Mouse (Mus musculus): ENCODE measurements at regions not wholly inside any gene's neighbourhood (a gene's known extent, or its start where the extent isn't known, plus 50 kb on each side); places are given as distances from the start of the nearest gene placed in this dataset.

GRCm38 (mm10) chr9:26524089-26524488, 209.4 kb upstream of the B3gat1 start:
- no peak overlapping the region for H3K27ac ChIP-seq (ENCODE audit: low read depth)
- ATAC-seq (ENCODE audit: insufficient read depth, low read depth) (no peak), DNase-seq (ENCODE audit: low spot score) (peak; percentile 13)
- H3K4me2 ChIP-seq (ENCODE audit: low read depth, low read length) = no peak overlapping the region
- 21% methylated on average over 1 of the region's 1 CpGs for WGBS
- TF ChIP-seq CTCF (IDR thresholded peaks at IDR 0.05; ENCODE audit: low read depth) (no peak), EP300 (IDR thresholded peaks at IDR 0.05; ENCODE audit: low read depth) (no peak)
- no peaks in the 10 kb centered on the region for H3K9me3 ChIP-seq (replicated peaks; ENCODE audit: control insufficient read depth, low read length)
- no peaks in the 10 kb centered on the region for H3K36me3 ChIP-seq (replicated peaks; ENCODE audit: control insufficient read depth, insufficient read depth, low read length)
- H3K4me1 ChIP-seq (ENCODE audit: control insufficient read depth, insufficient read depth) = peaks cover 12% of the 10 kb centered on the region; the same call in 1 of the 2 replicates
- no peak overlapping the region for H3K9ac ChIP-seq (replicated peaks; ENCODE audit: low read depth, low read length)
- no peaks in the 10 kb centered on the region for H3K27me3 ChIP-seq (ENCODE audit: control insufficient read depth, insufficient read depth, low read length)
- H3K4me3 ChIP-seq (ENCODE audit: low read depth, low read length) = no peak overlapping the region

GRCm38 (mm10) chr9:26528761-26529160, 204.8 kb upstream of the B3gat1 start:
- H3K9me3 ChIP-seq (replicated peaks; ENCODE audit: control insufficient read depth, low read length) = no peaks in the 10 kb centered on the region
- H3K4me3 ChIP-seq (ENCODE audit: low read depth, low read length) = no peak overlapping the region
- H3K9ac ChIP-seq (replicated peaks; ENCODE audit: low read depth, low read length) = no peak overlapping the region
- H3K36me3 ChIP-seq (replicated peaks; ENCODE audit: control insufficient read depth, insufficient read depth, low read length) = no peaks in the 10 kb centered on the region
- no peak overlapping the region for H3K4me2 ChIP-seq (ENCODE audit: low read depth, low read length)
- no peaks in the 10 kb centered on the region for H3K4me1 ChIP-seq (ENCODE audit: control insufficient read depth, insufficient read depth)
- no peaks in the 10 kb centered on the region for H3K27me3 ChIP-seq (ENCODE audit: control insufficient read depth, insufficient read depth, low read length)
- TF ChIP-seq EP300 (IDR thresholded peaks at IDR 0.05; ENCODE audit: low read depth) (no peak), CTCF (IDR thresholded peaks at IDR 0.05; ENCODE audit: low read depth) (no peak)
- ATAC-seq (ENCODE audit: insufficient read depth, low read depth) = no peak
- no peak for DNase-seq (ENCODE audit: low spot score)
- WGBS = 7% methylated on average over 3 of the region's 3 CpGs
- H3K27ac ChIP-seq (ENCODE audit: low read depth) = no peak overlapping the region

- 60% methylated on average over 2 of the region's 2 CpGs for WGBS
- Histone ChIP-seq H3K4me1 (ENCODE audit: control insufficient read depth, insufficient read depth) (no peaks in the 10 kb centered on the region), H3K4me2 (ENCODE audit: low read depth, low read length) (no peak overlapping the region), H3K9me3 (replicated peaks; ENCODE audit: control insufficient read depth, low read length) (no peaks in the 10 kb centered on the region), H3K4me3 (ENCODE audit: low read depth, low read length) (no peak overlapping the region), H3K36me3 (replicated peaks; ENCODE audit: control insufficient read depth, insufficient read depth, low read length) (no peaks in the 10 kb centered on the region), H3K9ac (replicated peaks; ENCODE audit: low read depth, low read length) (no peak overlapping the region), H3K27ac (ENCODE audit: low read depth) (no peak overlapping the region), H3K27me3 (ENCODE audit: control insufficient read depth, insufficient read depth, low read length) (no peaks in the 10 kb centered on the region)
- ATAC-seq (ENCODE audit: insufficient read depth, low read depth) = no peak
- DNase-seq (ENCODE audit: low spot score) = no peak
- TF ChIP-seq CTCF (IDR thresholded peaks at IDR 0.05; ENCODE audit: low read depth) = no peak
- no peak for TF ChIP-seq EP300 (IDR thresholded peaks at IDR 0.05; ENCODE audit: low read depth)
Observed at GRCm38 (mm10) chr9:26539042-26539441, 194.5 kb upstream of the B3gat1 start.

GRCm38 (mm10) chr9:26548328-26548922, 185.1 kb upstream of the B3gat1 start:
- Histone ChIP-seq H3K4me3 (ENCODE audit: low read depth, low read length) (no peak overlapping the region; the same call in 1 of the 2 replicates), H3K9ac (replicated peaks; ENCODE audit: low read depth, low read length) (no peak overlapping the region), H3K4me2 (ENCODE audit: low read depth, low read length) (peak overlapping the region; percentile 42), H3K4me1 (ENCODE audit: control insufficient read depth, insufficient read depth) (peaks cover 16% of the 10 kb centered on the region), H3K9me3 (replicated peaks; ENCODE audit: control insufficient read depth, low read length) (no peaks in the 10 kb centered on the region), H3K27ac (ENCODE audit: low read depth) (peak overlapping the region; percentile 19), H3K27me3 (ENCODE audit: control insufficient read depth, insufficient read depth, low read length) (no peaks in the 10 kb centered on the region), H3K36me3 (replicated peaks; ENCODE audit: control insufficient read depth, insufficient read depth, low read length) (no peaks in the 10 kb centered on the region)
- DNase-seq (ENCODE audit: low spot score) (peak; percentile 39), ATAC-seq (ENCODE audit: insufficient read depth, low read depth) (peak; percentile 67)
- TF ChIP-seq EP300 (IDR thresholded peaks at IDR 0.05; ENCODE audit: low read depth) = no peak
- TF ChIP-seq CTCF (IDR thresholded peaks at IDR 0.05; ENCODE audit: low read depth) = no peak
- 31% methylated on average over 4 of the region's 4 CpGs for WGBS

- H3K9ac ChIP-seq (replicated peaks; ENCODE audit: low read depth, low read length) = no peak overlapping the region
- H3K27me3 ChIP-seq (ENCODE audit: control insufficient read depth, insufficient read depth, low read length) = no peaks in the 10 kb centered on the region
- no peak for TF ChIP-seq EP300 (IDR thresholded peaks at IDR 0.05; ENCODE audit: low read depth)
- TF ChIP-seq CTCF (IDR thresholded peaks at IDR 0.05; ENCODE audit: low read depth) = no peak
- no peak overlapping the region for H3K27ac ChIP-seq (ENCODE audit: low read depth)
- no peaks in the 10 kb centered on the region for H3K9me3 ChIP-seq (replicated peaks; ENCODE audit: control insufficient read depth, low read length)
- H3K4me3 ChIP-seq (ENCODE audit: low read depth, low read length) = no peak overlapping the region
- ATAC-seq (ENCODE audit: insufficient read depth, low read depth) (no peak), DNase-seq (ENCODE audit: low spot score) (no peak)
- H3K36me3 ChIP-seq (replicated peaks; ENCODE audit: control insufficient read depth, insufficient read depth, low read length) = no peaks in the 10 kb centered on the region
- 73% methylated on average over 4 of the region's 4 CpGs for WGBS
- H3K4me1 ChIP-seq (ENCODE audit: control insufficient read depth, insufficient read depth) = peaks cover 16% of the 10 kb centered on the region
- H3K4me2 ChIP-seq (ENCODE audit: low read depth, low read length) = no peak overlapping the region
Observed at GRCm38 (mm10) chr9:26549118-26549517, 184.4 kb upstream of the B3gat1 start.

- Histone ChIP-seq H3K9me3 (replicated peaks; ENCODE audit: control insufficient read depth, low read length) (no peaks in the 10 kb centered on the region), H3K4me2 (ENCODE audit: low read depth, low read length) (no peak overlapping the region), H3K27ac (ENCODE audit: low read depth) (no peak overlapping the region), H3K4me1 (ENCODE audit: control insufficient read depth, insufficient read depth) (peaks cover 16% of the 10 kb centered on the region), H3K36me3 (replicated peaks; ENCODE audit: control insufficient read depth, insufficient read depth, low read length) (no peaks in the 10 kb centered on the region), H3K27me3 (ENCODE audit: control insufficient read depth, insufficient read depth, low read length) (no peaks in the 10 kb centered on the region), H3K4me3 (ENCODE audit: low read depth, low read length) (no peak overlapping the region), H3K9ac (replicated peaks; ENCODE audit: low read depth, low read length) (no peak overlapping the region)
- ATAC-seq (ENCODE audit: insufficient read depth, low read depth) = no peak
- DNase-seq (ENCODE audit: low spot score) = no peak
- 50% methylated on average over 2 of the region's 2 CpGs for WGBS
- TF ChIP-seq EP300 (IDR thresholded peaks at IDR 0.05; ENCODE audit: low read depth) (no peak), CTCF (IDR thresholded peaks at IDR 0.05; ENCODE audit: low read depth) (no peak)
Observed at GRCm38 (mm10) chr9:26549551-26549950, 184.0 kb upstream of the B3gat1 start.
